Mouse (Mus musculus) stomach, embryonic 16.5 days (tissue): ENCODE data around the gene Ky. TPM values are rescaled to one million over a fixed set of nuclear protein-coding genes. Genes with fewer than 3 reads are reported as not detected.

Experiments used
- ATAC-seq: fragments of 200-750 bp; cut with Nextera tagmentation; 2 replicates; pipeline ENCODE4 v1.8.0; 2017; ENCODE audit warnings: moderate number of reproducible peaks, moderate TSS enrichment; ENCODE audit not compliant: insufficient read depth, low FRiP score
- H3K27ac ChIP-seq: fragments of 300-500 bp; sonication (generic); 2 replicates; pipeline ENCODE4 v1.5.1; 2014; ENCODE audit warnings: low read length
- H3K27me3 ChIP-seq: fragments of 300-500 bp; sonication (generic); 2 replicates; pipeline ENCODE4 v1.6.1; 2014; ENCODE audit warnings: low read length, control low read depth, mixed read lengths; ENCODE audit not compliant: control insufficient read depth, insufficient read depth
- H3K36me3 ChIP-seq: fragments of 300-500 bp; sonication (generic); 2 replicates; pipeline ENCODE4 v1.6.1; 2014; ENCODE audit warnings: low read length; ENCODE audit not compliant: control insufficient read depth, insufficient read depth
- H3K4me1 ChIP-seq: fragments of 300-500 bp; sonication (generic); 2 replicates; pipeline ENCODE4 v1.6.1; 2014; ENCODE audit warnings: low read length, control low read depth, mixed read lengths; ENCODE audit not compliant: control insufficient read depth, insufficient read depth
- H3K4me2 ChIP-seq: fragments of 300-500 bp; sonication (generic); 2 replicates; pipeline ENCODE4 v1.6.1; 2014; ENCODE audit warnings: low read depth, low read length, mixed read lengths
- H3K4me3 ChIP-seq: fragments of 300-500 bp; sonication (generic); replicated peaks from 2 replicates; pipeline ENCODE4 v1.5.1; 2014; ENCODE audit warnings: mild to moderate bottlenecking, low read length
- H3K9ac ChIP-seq: fragments of 300-500 bp; sonication (generic); 2 replicates; pipeline ENCODE4 v1.6.1; 2014; ENCODE audit warnings: low read length
- H3K9me3 ChIP-seq: fragments of 300-500 bp; sonication (generic); replicated peaks from 2 replicates; pipeline ENCODE4 v1.6.1; 2016; ENCODE audit warnings: low read length, control low read depth; ENCODE audit not compliant: control insufficient read depth
- WGBS: fragments of 180-500 bp; shearing (Covaris S2); extraction: QIAGEN DNeasy Blood & Tissue Kit; methylation state at CpG from one replicate; pipeline ENCODE4 v1.1.7; 2014; 5-methylcytosine and 5-hydroxymethylcytosine counted together
- polyA plus RNA-seq: library from polyadenylated mRNA; unstranded; fragments of >200 nt; fragmentation: Nextera tagmentation; extraction: Ambion mirVana; gene quantifications from 2 replicates; pipeline ENCODE4 v1.2.1, GENCODE M21; 2015

Ky gene
- polyA plus RNA-seq, 1 experiment from 2014 or later = 0.54 TPM

DNA sequence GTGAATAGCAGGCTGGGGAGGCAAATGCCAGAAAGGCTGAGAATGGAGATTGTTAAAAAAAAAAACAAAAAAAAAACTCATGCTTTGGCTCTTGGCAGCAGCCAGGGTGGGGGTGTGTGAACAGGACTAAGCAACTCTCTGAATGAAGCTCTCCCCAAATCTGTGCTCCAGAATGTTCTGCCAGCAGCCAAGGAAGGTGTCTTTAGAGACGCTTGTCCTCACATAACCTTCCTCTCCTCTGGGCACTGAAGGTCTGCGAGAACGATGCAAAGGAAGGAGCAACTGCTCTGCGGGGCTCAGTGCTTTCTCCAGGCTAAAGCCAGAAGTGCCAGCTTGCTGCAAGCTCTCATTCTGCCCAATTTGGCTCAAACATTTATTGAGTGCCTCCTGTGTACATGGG, 6.3 kb upstream of the Ky start:
- H3K27me3 ChIP-seq = no peaks in the 10 kb centered on the region
- no peaks in the 10 kb centered on the region for H3K4me1 ChIP-seq
- no peak for ATAC-seq
- WGBS = 95% methylated on average over 4 of the region's 4 CpGs
- no peaks in the 10 kb centered on the region for H3K36me3 ChIP-seq
- H3K4me2 ChIP-seq = no peak overlapping the region
- no peak overlapping the region for H3K4me3 ChIP-seq
- H3K9me3 ChIP-seq = no peaks in the 10 kb centered on the region
- no peak overlapping the region for H3K9ac ChIP-seq
- no peak overlapping the region for H3K27ac ChIP-seq

- Histone ChIP-seq H3K4me3 (no peak overlapping the region), H3K9me3 (no peaks in the 10 kb centered on the region), H3K27ac (no peak overlapping the region), H3K27me3 (0 out of 2 replicates have a peak, but pooled peaks cover under 1% of the 10 kb centered on the region), H3K9ac (no peak overlapping the region), H3K4me2 (no peak overlapping the region), H3K4me1 (no peaks in the 10 kb centered on the region), H3K36me3 (no peaks in the 10 kb centered on the region)
- ATAC-seq = no peak
These were observed 5.8 kb upstream of the Ky start for GRCm38 (mm10) chr9:102499746-102500145.

GRCm38 (mm10) chr9:102501113-102501512, 4.4 kb upstream of the Ky start:
- Histone ChIP-seq H3K9me3 (no peaks in the 10 kb centered on the region), H3K9ac (no peak overlapping the region), H3K4me3 (no peak overlapping the region), H3K4me1 (no peaks in the 10 kb centered on the region), H3K36me3 (no peaks in the 10 kb centered on the region), H3K27me3 (peaks cover 11% of the 10 kb centered on the region), H3K4me2 (no peak overlapping the region), H3K27ac (no peak overlapping the region)
- ATAC-seq = no peak
- WGBS = 71% methylated on average over 4 of the region's 4 CpGs

DNA sequence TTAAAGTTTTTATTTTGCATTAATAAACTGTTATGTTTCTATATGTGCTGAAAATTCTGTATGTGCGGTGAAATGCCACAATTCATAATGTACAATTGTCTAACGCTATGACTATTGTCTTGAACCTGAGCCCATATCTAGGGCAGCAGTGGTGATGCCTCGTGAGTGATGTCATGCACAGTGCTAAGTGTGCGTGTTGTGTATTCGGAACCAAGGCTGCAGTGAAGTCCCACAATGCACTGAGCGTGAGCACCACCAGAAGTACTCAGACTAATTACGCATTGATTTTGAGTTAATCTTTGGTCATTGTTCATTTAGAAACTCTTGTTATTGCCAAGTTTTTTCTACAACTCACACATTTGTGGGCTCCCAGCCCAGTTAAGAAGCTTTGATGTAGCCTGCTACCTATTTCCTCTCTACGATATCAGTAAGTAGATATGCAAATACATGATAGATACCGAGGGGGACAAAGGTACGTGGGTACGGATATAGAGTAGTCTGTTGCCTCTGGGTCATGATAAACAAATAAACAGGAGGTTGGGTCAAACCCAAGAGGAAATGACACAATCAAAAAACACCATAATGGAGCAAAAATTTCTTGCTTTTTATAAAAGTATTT, 3.4 kb upstream of the Ky start:
- peaks cover 20% of the 10 kb centered on the region for H3K27me3 ChIP-seq
- H3K4me1 ChIP-seq = no peaks in the 10 kb centered on the region
- WGBS = 75% methylated on average over 11 of the region's 11 CpGs
- H3K36me3 ChIP-seq = no peaks in the 10 kb centered on the region
- H3K9ac ChIP-seq = no peak overlapping the region
- H3K4me3 ChIP-seq = no peak overlapping the region
- H3K4me2 ChIP-seq = no peak overlapping the region
- ATAC-seq = no peak
- no peaks in the 10 kb centered on the region for H3K9me3 ChIP-seq
- no peak overlapping the region for H3K27ac ChIP-seq

DNA sequence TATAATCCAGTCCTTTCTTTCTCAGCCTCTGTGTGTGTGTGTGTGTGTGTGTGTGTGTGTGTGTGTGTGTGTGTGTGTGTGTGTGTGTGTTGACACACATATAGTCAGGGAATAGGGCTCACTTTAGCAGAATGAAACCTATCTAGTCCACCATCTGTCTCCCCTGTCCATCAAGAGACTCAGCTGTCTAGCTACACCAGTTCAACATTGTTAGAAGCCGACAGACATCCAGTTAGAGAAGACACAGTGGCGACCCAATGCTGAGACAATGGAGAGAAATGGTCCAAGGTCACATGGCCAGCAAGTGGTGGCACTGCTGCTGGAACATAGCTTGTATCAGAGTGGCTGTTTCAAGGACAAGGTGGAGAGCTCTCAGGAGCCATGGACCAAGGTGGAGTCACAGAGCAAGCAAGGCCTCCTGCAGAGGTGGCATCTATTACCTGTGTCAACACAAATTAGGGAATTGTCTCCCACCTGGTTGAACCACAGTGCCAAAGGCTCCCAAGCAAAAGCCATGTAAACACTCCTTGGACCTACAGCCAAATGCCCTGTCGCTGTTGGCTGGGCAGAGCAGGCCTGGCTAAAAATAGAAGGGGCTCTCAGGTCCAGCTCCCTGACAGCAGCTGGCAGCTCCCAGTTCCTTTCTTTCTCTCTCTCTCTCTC, 703 bp upstream of the Ky start:
- no peak overlapping the region for H3K4me3 ChIP-seq
- H3K27me3 ChIP-seq = peaks cover 24% of the 10 kb centered on the region
- no peaks in the 10 kb centered on the region for H3K4me1 ChIP-seq
- 78% methylated on average over 3 of the region's 3 CpGs for WGBS
- H3K9ac ChIP-seq = no peak overlapping the region
- ATAC-seq = no peak
- no peaks in the 10 kb centered on the region for H3K36me3 ChIP-seq
- no peaks in the 10 kb centered on the region for H3K9me3 ChIP-seq
- no peak overlapping the region for H3K27ac ChIP-seq
- no peak overlapping the region for H3K4me2 ChIP-seq

GRCm38 (mm10) chr9:102508315-102508714, 2.8 kb downstream of the Ky start:
- no peak for ATAC-seq
- H3K27me3 ChIP-seq = peaks cover 24% of the 10 kb centered on the region
- no peaks in the 10 kb centered on the region for H3K36me3 ChIP-seq
- 83% methylated on average over 3 of the region's 3 CpGs for WGBS
- H3K9ac ChIP-seq = no peak overlapping the region
- no peaks in the 10 kb centered on the region for H3K9me3 ChIP-seq
- no peak overlapping the region for H3K27ac ChIP-seq
- no peak overlapping the region for H3K4me2 ChIP-seq
- no peaks in the 10 kb centered on the region for H3K4me1 ChIP-seq
- H3K4me3 ChIP-seq = no peak overlapping the region

GRCm38 (mm10) chr9:102511423-102511822, 5.9 kb downstream of the Ky start:
- WGBS = 32% methylated on average over 8 of the region's 8 CpGs
- no peaks in the 10 kb centered on the region for H3K36me3 ChIP-seq
- no peak for ATAC-seq

GRCm38 (mm10) chr9:102513578-102513977, 8.0 kb downstream of the Ky start:
- no peak overlapping the region for H3K4me3 ChIP-seq
- no peak overlapping the region for H3K27ac ChIP-seq
- H3K27me3 ChIP-seq = no peaks in the 10 kb centered on the region
- H3K9me3 ChIP-seq = no peaks in the 10 kb centered on the region; the same call in 1 of the 2 replicates
- no peak overlapping the region for H3K4me2 ChIP-seq
- WGBS = 81% methylated on average over 4 of the region's 4 CpGs
- no peaks in the 10 kb centered on the region for H3K4me1 ChIP-seq
- ATAC-seq = no peak
- H3K36me3 ChIP-seq = no peaks in the 10 kb centered on the region
- H3K9ac ChIP-seq = no peak overlapping the region

More at GRCm38 (mm10) chr9:102511423-102511822, 5.9 kb downstream of the Ky start:
- Histone ChIP-seq H3K9ac (no peak overlapping the region), H3K4me2 (no peak overlapping the region), H3K27me3 (peaks cover 10% of the 10 kb centered on the region), H3K4me3 (no peak overlapping the region), H3K9me3 (no peaks in the 10 kb centered on the region), H3K27ac (no peak overlapping the region), H3K4me1 (no peaks in the 10 kb centered on the region)

- H3K9me3 ChIP-seq = no peaks in the 10 kb centered on the region; the same call in 1 of the 2 replicates
- no peak overlapping the region for H3K4me3 ChIP-seq
- ATAC-seq = no peak
- H3K4me2 ChIP-seq = no peak overlapping the region
- H3K4me1 ChIP-seq = no peaks in the 10 kb centered on the region
- H3K36me3 ChIP-seq = no peaks in the 10 kb centered on the region
- 87% methylated on average over 9 of the region's 9 CpGs for WGBS
- H3K27ac ChIP-seq = no peak overlapping the region
- H3K9ac ChIP-seq = no peak overlapping the region
- no peaks in the 10 kb centered on the region for H3K27me3 ChIP-seq
These were observed 12.9 kb downstream of the Ky start for GRCm38 (mm10) chr9:102518443-102518842.
